Mouse (Mus musculus) central nervous system, embryonic 14 days (tissue): ENCODE measurements around the gene Cela1. TPM values are rescaled to one million over a fixed set of nuclear protein-coding genes. Genes with fewer than 3 reads are reported as not detected.

Experiments used
- polyA plus RNA-seq: library from polyadenylated mRNA; depleted of rRNA; stranded (reverse); fragments of >200 nt; gene quantifications from 2 replicates; pipeline ENCODE4 v1.2.3, GENCODE M21; 2012; rRNA removed

Gene Cela1
- 0.54 and 1.4 TPM in 2 replicates for polyA plus RNA-seq

GRCm38 (mm10) chr15:100687430-100687971 is at the start of gene Cela1:
Gene Cela1 (minus strand): TSS chr15:100687921.

DNA sequence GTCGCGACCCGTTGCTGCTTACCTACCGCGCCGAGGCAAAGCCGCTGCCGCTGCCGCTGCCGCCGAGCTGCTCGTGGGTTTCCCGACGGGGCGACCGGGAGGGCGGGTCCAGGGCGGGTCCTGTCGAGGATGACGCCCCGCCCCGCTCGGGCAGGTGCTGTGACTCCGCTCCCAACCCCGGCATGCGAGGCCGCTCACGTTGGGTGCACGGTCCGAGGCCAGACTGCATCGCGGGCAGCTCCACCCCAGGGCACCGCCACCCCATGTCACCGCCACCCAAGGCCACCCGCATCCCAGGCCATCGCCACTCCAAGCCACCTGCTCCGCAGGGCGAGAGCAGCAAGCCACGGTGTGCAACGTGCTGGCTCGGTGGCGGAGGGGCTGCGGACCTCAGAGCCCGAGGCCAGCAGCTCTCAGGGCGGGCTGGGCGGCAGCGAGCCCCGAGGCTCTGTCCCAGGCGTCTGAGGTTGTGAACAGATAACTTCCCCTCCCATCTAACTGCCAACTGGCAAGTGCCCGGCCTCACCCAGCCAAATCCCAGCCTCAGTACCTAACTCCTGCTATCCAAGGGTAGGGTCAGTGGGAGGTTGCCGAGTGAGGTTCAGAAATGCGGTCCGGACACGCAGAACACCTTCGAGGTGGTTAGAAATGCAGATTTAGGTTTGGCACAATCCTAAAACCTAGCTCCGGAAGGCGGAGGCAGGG is 41.7 kb upstream of the Cela1 start, which contains the start of gene Galnt6:
Gene Galnt6 (minus strand): TSS at position 96 of the 705 bp plus-strand sequence.

GRCm38 (mm10) chr15:100669337-100669736 is 18.4 kb downstream of the Cela1 start, which contains the start of gene Bin2:
Gene Bin2 (minus strand): TSS chr15:100669553.

GRCm38 (mm10) chr15:100636700-100637501 is 50.8 kb downstream of the Cela1 start, which contains the start of gene Smagp:
Gene Smagp (minus strand): TSS chr15:100636940.

Other genes with a start within 250 kb of the Cela1 start
- gene Letmd1, start 218.9 kb downstream of the Cela1 start, polyA plus RNA-seq, result 78.1 and 78.7 TPM in 2 replicates
- gene Csrnp2, start 192.4 kb downstream of the Cela1 start, polyA plus RNA-seq, result 30.1 and 33.6 TPM in 2 replicates
- gene Tfcp2, start 135.9 kb downstream of the Cela1 start, polyA plus RNA-seq, result 29.9 and 31.3 TPM in 2 replicates
- gene Pou6f1, start 87.9 kb downstream of the Cela1 start, polyA plus RNA-seq, result 91.2 and 101 TPM in 2 replicates
- 142 and 172 TPM in 2 replicates for gene Dazap2, start 72.6 kb downstream of the Cela1 start, polyA plus RNA-seq
- gene Smagp, start 51.0 kb downstream of the Cela1 start, polyA plus RNA-seq, result 3.6 and 5.2 TPM in 2 replicates
- 2.0 TPM in 2 replicates for gene Bin2, start 18.4 kb downstream of the Cela1 start, polyA plus RNA-seq
- gene Galnt6, start 41.5 kb upstream of the Cela1 start, polyA plus RNA-seq, result 0.18 and 0.20 TPM in 2 replicates
- gene Slc4a8, start 73.8 kb upstream of the Cela1 start, polyA plus RNA-seq, result 21.2 and 22.3 TPM in 2 replicates
- gene Scn8a, start 181.9 kb upstream of the Cela1 start, polyA plus RNA-seq, result 30.2 and 31.7 TPM in 2 replicates